Mouse (Mus musculus): ENCODE measurements around the gene Gm10031. TPM values are rescaled to one million over a fixed set of nuclear protein-coding genes. Genes with fewer than 3 reads are reported as not detected.

Gm10031 gene
- polyA plus RNA-seq, 1 experiment, result 1.5 TPM

- peaks cover 32% of the 10 kb centered on the region for H3K79me3 ChIP-seq (ENCODE audit: low read depth)
- H3K36me3 ChIP-seq (ENCODE audit: control insufficient read depth, insufficient read depth), result peaks cover 1% of the 10 kb centered on the region
- no peak for TF ChIP-seq CEBPB (IDR thresholded peaks at IDR 0.05; ENCODE audit: low read depth)
- no peak for TF ChIP-seq MYOG (IDR thresholded peaks at IDR 0.05; ENCODE audit: control insufficient read depth, extremely low read depth, insufficient read length)
- no peak for TF ChIP-seq CTCF (IDR thresholded peaks at IDR 0.05; ENCODE audit: control insufficient read depth, insufficient read depth, insufficient read length)
- no peak for TF ChIP-seq FOSL1 (IDR thresholded peaks at IDR 0.05; ENCODE audit: insufficient read depth, low read length, poor library complexity, severe bottlenecking)
- TF ChIP-seq MYOD1 (IDR thresholded peaks at IDR 0.05; ENCODE audit: control insufficient read depth, insufficient read length, low read depth), result no peak
- no peak for TF ChIP-seq USF1 (IDR thresholded peaks at IDR 0.05; ENCODE audit: low read depth)
- TF ChIP-seq MAX (IDR thresholded peaks at IDR 0.05), result no peak
- H3K79me2 ChIP-seq (ENCODE audit: control insufficient read depth, insufficient read depth), result peaks cover 46% of the 10 kb centered on the region
- H3K4me3 ChIP-seq (ENCODE audit: insufficient read depth, poor library complexity, severe bottlenecking), result peak within 1 kb of the TSS; percentile 90
- no peaks in the 10 kb centered on the region for H3K27me3 ChIP-seq (ENCODE audit: control insufficient read depth, insufficient read depth, insufficient read length)
- peak within 1 kb of the TSS; percentile 93 for H3ac ChIP-seq (ENCODE audit: control insufficient read depth, insufficient read length, low read depth)
Observed at GRCm38 (mm10) chr1:156558024-156558930, 34.5 kb downstream of the Gm10031 start, which contains the start of gene Abl2. TSS of gene Abl2 (plus strand) at chr1:156558786.

GRCm38 (mm10) chr1:156558950-156559640 lies 35.3 kb downstream of the Gm10031 start:
- Histone ChIP-seq H3K4me3 (ENCODE audit: insufficient read depth, poor library complexity, severe bottlenecking) (peak overlapping the region; percentile 90), H3K36me3 (ENCODE audit: control insufficient read depth, insufficient read depth) (peaks cover 4% of the 10 kb centered on the region), H3K79me3 (ENCODE audit: low read depth) (peaks cover 40% of the 10 kb centered on the region), H3K79me2 (ENCODE audit: control insufficient read depth, insufficient read depth) (peaks cover 54% of the 10 kb centered on the region), H3K27me3 (ENCODE audit: control insufficient read depth, insufficient read depth, insufficient read length) (no peaks in the 10 kb centered on the region), H3ac (ENCODE audit: control insufficient read depth, insufficient read length, low read depth) (peak overlapping the region; percentile 93)
- TF ChIP-seq MYOD1 (IDR thresholded peaks at IDR 0.05; ENCODE audit: control insufficient read depth, insufficient read length, low read depth), result no peak
- no peak for TF ChIP-seq USF1 (IDR thresholded peaks at IDR 0.05; ENCODE audit: low read depth)
- no peak for TF ChIP-seq MYOG (IDR thresholded peaks at IDR 0.05; ENCODE audit: control insufficient read depth, extremely low read depth, insufficient read length)
- TF ChIP-seq FOSL1 (IDR thresholded peaks at IDR 0.05; ENCODE audit: insufficient read depth, low read length, poor library complexity, severe bottlenecking), result no peak
- TF ChIP-seq MAX (IDR thresholded peaks at IDR 0.05), result no peak
- TF ChIP-seq CTCF (IDR thresholded peaks at IDR 0.05; ENCODE audit: control insufficient read depth, insufficient read depth, insufficient read length), result no peak
- TF ChIP-seq CEBPB (IDR thresholded peaks at IDR 0.05; ENCODE audit: low read depth), result no peak

- Histone ChIP-seq H3K27me3 (ENCODE audit: control insufficient read depth, insufficient read depth, insufficient read length) (no peaks in the 10 kb centered on the region), H3K4me3 (ENCODE audit: insufficient read depth, poor library complexity, severe bottlenecking) (peak overlapping the region; percentile 90), H3K79me2 (ENCODE audit: control insufficient read depth, insufficient read depth) (peaks cover 60% of the 10 kb centered on the region), H3ac (ENCODE audit: control insufficient read depth, insufficient read length, low read depth) (peak overlapping the region; percentile 93), H3K36me3 (ENCODE audit: control insufficient read depth, insufficient read depth) (peaks cover 4% of the 10 kb centered on the region), H3K79me3 (ENCODE audit: low read depth) (peaks cover 42% of the 10 kb centered on the region)
- TF ChIP-seq MYOD1 (IDR thresholded peaks at IDR 0.05; ENCODE audit: control insufficient read depth, insufficient read length, low read depth), result no peak
- no peak for TF ChIP-seq FOSL1 (IDR thresholded peaks at IDR 0.05; ENCODE audit: insufficient read depth, low read length, poor library complexity, severe bottlenecking)
- no peak for TF ChIP-seq MYOG (IDR thresholded peaks at IDR 0.05; ENCODE audit: control insufficient read depth, extremely low read depth, insufficient read length)
- TF ChIP-seq MAX (IDR thresholded peaks at IDR 0.05), result no peak
- no peak for TF ChIP-seq USF1 (IDR thresholded peaks at IDR 0.05; ENCODE audit: low read depth)
- no peak for TF ChIP-seq CEBPB (IDR thresholded peaks at IDR 0.05; ENCODE audit: low read depth)
Observed at GRCm38 (mm10) chr1:156559641-156560020, 35.8 kb downstream of the Gm10031 start.

GRCm38 (mm10) chr1:156560500-156560899 lies 36.7 kb downstream of the Gm10031 start:
- Histone ChIP-seq H3K79me3 (ENCODE audit: low read depth) (peaks cover 50% of the 10 kb centered on the region), H3K4me3 (ENCODE audit: insufficient read depth, poor library complexity, severe bottlenecking) (no peak overlapping the region), H3K27me3 (ENCODE audit: control insufficient read depth, insufficient read depth, insufficient read length) (no peaks in the 10 kb centered on the region), H3ac (ENCODE audit: control insufficient read depth, insufficient read length, low read depth) (no peak overlapping the region), H3K36me3 (ENCODE audit: control insufficient read depth, insufficient read depth) (peaks cover 11% of the 10 kb centered on the region), H3K79me2 (ENCODE audit: control insufficient read depth, insufficient read depth) (peaks cover 68% of the 10 kb centered on the region)
- no peak for TF ChIP-seq MYOD1 (IDR thresholded peaks at IDR 0.05; ENCODE audit: control insufficient read depth, insufficient read length, low read depth)
- no peak for TF ChIP-seq MYOG (IDR thresholded peaks at IDR 0.05; ENCODE audit: control insufficient read depth, extremely low read depth, insufficient read length)

- H3ac ChIP-seq (ENCODE audit: control insufficient read depth, insufficient read length, low read depth), result no peak overlapping the region
- peaks cover 14% of the 10 kb centered on the region for H3K36me3 ChIP-seq (ENCODE audit: control insufficient read depth, insufficient read depth)
- peaks cover 100% of the 10 kb centered on the region for H3K79me2 ChIP-seq (ENCODE audit: control insufficient read depth, insufficient read depth)
- H3K79me3 ChIP-seq (ENCODE audit: low read depth), result peaks cover 79% of the 10 kb centered on the region
- H3K27me3 ChIP-seq (ENCODE audit: control insufficient read depth, insufficient read depth, insufficient read length), result no peaks in the 10 kb centered on the region
- H3K4me3 ChIP-seq (ENCODE audit: insufficient read depth, poor library complexity, severe bottlenecking), result no peak overlapping the region
- no peak for TF ChIP-seq CTCF (IDR thresholded peaks at IDR 0.05; ENCODE audit: control insufficient read depth, insufficient read depth, insufficient read length)
- no peak for TF ChIP-seq MYOG (IDR thresholded peaks at IDR 0.05; ENCODE audit: control insufficient read depth, extremely low read depth, insufficient read length)
- no peak for TF ChIP-seq FOSL1 (IDR thresholded peaks at IDR 0.05; ENCODE audit: insufficient read depth, low read length, poor library complexity, severe bottlenecking)
- no peak for TF ChIP-seq MYOD1 (IDR thresholded peaks at IDR 0.05; ENCODE audit: control insufficient read depth, insufficient read length, low read depth)
- no peak for TF ChIP-seq MAX (IDR thresholded peaks at IDR 0.05)
- TF ChIP-seq CEBPB (IDR thresholded peaks at IDR 0.05; ENCODE audit: low read depth), result no peak
- no peak for TF ChIP-seq USF1 (IDR thresholded peaks at IDR 0.05; ENCODE audit: low read depth)
Observed at GRCm38 (mm10) chr1:156565328-156565727, 41.5 kb downstream of the Gm10031 start.

All from C2C12 (cell line).